Mouse (Mus musculus) neural tube, embryonic 11.5 days (tissue): ENCODE results near the gene Ninj2. TPM values are rescaled to one million over a fixed set of nuclear protein-coding genes. Genes with fewer than 3 reads are reported as not detected.
"Not testable (repeated sequence)": the region's sequence is repeated elsewhere in the genome, so short reads cannot be mapped to it uniquely, and the experiment has no call there.

Experiments
- ATAC-seq: fragments of 200-750 bp; cut with Nextera tagmentation; 2 replicates; pipeline ENCODE4 v1.8.0; 2017; ENCODE audit warnings: moderate number of reproducible peaks, mild to moderate bottlenecking, moderate TSS enrichment, moderate library complexity; ENCODE audit not compliant: insufficient read depth, low FRiP score, low TSS enrichment
- DNase-seq: peaks from one replicate; pipeline ENCODE4 v3.0.0-alpha.2; 2015; ENCODE audit warnings: low spot score
- H3K27ac ChIP-seq: fragments of 300-500 bp; sonication (generic); 2 replicates; pipeline ENCODE4 v1.5.1; 2014; ENCODE audit warnings: low read depth, mild to moderate bottlenecking, low read length
- H3K27me3 ChIP-seq: fragments of 300-500 bp; sonication (generic); 2 replicates; pipeline ENCODE4 v1.6.1; 2014; ENCODE audit warnings: mild to moderate bottlenecking, low read length, mixed read lengths; ENCODE audit not compliant: control insufficient read depth, insufficient read depth
- H3K36me3 ChIP-seq: fragments of 300-500 bp; sonication (generic); 2 replicates; pipeline ENCODE4 v1.6.1; 2014; ENCODE audit warnings: mild to moderate bottlenecking, low read length, moderate library complexity, mixed read lengths; ENCODE audit not compliant: control insufficient read depth, insufficient read depth
- H3K4me1 ChIP-seq: fragments of 300-500 bp; sonication (generic); 2 replicates; pipeline ENCODE4 v1.6.1; 2014; ENCODE audit warnings: low read length, mixed read lengths; ENCODE audit not compliant: control insufficient read depth, insufficient read depth
- H3K4me2 ChIP-seq: fragments of 300-500 bp; sonication (generic); 2 replicates; pipeline ENCODE4 v1.6.1; 2014; ENCODE audit warnings: low read depth, mild to moderate bottlenecking, moderate library complexity
- H3K4me3 ChIP-seq: fragments of 300-500 bp; sonication (generic); 2 replicates; pipeline ENCODE4 v1.5.1; 2014; ENCODE audit warnings: low read depth, low read length
- H3K9ac ChIP-seq: fragments of 300-500 bp; sonication (generic); 2 replicates; pipeline ENCODE4 v1.6.1; 2014; ENCODE audit warnings: mild to moderate bottlenecking, low read length
- H3K9me3 ChIP-seq: fragments of 300-500 bp; sonication (generic); 2 replicates; pipeline ENCODE4 v1.6.1; 2016; ENCODE audit warnings: low read length; ENCODE audit not compliant: control insufficient read depth
- WGBS: fragments of 180-500 bp; shearing (Covaris S2); extraction: QIAGEN DNeasy Blood & Tissue Kit; methylation state at CpG from one replicate; pipeline ENCODE4 v1.1.7; 2014; 5-methylcytosine and 5-hydroxymethylcytosine counted together
- polyA plus RNA-seq: library from polyadenylated mRNA; unstranded; fragments of >200 nt; fragmentation: Nextera tagmentation; extraction: Ambion mirVana; gene quantifications from 2 replicates; pipeline ENCODE4 v1.2.1, GENCODE M21; 2014

Ninj2 gene
- polyA plus RNA-seq, 1 experiment from 2014 or later = not detected

DNA sequence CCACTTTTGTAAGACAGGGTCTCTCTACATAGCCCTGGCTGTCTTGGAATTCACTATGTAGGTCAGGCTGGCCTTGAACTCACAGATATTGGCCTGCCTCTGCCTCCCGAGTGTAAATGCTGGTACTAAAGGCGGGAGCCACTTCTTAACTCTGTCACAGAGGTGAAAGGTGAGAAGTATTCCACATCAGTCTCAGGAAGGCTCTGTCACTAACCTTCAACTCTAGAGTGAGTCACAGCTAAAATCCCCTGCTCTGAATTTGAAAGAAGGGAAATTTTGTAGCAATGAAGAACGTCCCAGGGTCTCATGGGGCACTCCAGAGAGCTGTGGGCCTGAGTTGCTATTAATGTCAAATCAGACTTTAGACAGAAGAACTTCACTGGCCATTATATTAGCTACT is 7.3 kb upstream of the Ninj2 start:
- Histone ChIP-seq H3K27me3 (no peaks in the 10 kb centered on the region), H3K27ac (no peak overlapping the region), H3K36me3 (no peaks in the 10 kb centered on the region), H3K4me3 (no peak overlapping the region), H3K9ac (no peak overlapping the region), H3K4me1 (no peaks in the 10 kb centered on the region), H3K4me2 (no peak overlapping the region), H3K9me3 (no peaks in the 10 kb centered on the region)
- no peak for DNase-seq
- ATAC-seq = no peak
- WGBS = 81% methylated on average over 3 of the region's 3 CpGs

DNA sequence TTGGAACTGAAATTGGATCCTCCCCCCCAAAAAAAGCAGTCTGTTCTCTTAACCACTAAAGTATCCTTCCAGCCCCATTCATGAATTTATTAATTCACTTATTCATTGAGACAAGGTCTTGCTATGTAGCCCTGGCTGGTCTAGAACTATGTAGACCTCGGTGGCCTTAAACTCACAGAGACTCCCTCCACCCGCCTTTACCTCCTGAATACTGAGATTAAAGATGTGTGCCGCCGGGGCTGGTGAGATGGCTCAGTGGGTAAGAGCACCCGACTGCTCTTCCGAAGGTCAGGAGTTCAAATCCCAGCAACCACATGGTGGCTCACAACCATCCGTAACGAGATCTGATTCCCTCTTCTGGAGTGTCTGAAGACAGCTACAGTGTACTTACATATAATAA is 6.1 kb upstream of the Ninj2 start:
- H3K36me3 ChIP-seq, H3K27me3 ChIP-seq, H3K9ac ChIP-seq, H3K9me3 ChIP-seq, H3K4me2 ChIP-seq, H3K27ac ChIP-seq, ATAC-seq, H3K4me1 ChIP-seq, DNase-seq, H3K4me3 ChIP-seq: not testable (repeated sequence)
- WGBS = 92% methylated on average over 6 of the region's 8 CpGs

DNA sequence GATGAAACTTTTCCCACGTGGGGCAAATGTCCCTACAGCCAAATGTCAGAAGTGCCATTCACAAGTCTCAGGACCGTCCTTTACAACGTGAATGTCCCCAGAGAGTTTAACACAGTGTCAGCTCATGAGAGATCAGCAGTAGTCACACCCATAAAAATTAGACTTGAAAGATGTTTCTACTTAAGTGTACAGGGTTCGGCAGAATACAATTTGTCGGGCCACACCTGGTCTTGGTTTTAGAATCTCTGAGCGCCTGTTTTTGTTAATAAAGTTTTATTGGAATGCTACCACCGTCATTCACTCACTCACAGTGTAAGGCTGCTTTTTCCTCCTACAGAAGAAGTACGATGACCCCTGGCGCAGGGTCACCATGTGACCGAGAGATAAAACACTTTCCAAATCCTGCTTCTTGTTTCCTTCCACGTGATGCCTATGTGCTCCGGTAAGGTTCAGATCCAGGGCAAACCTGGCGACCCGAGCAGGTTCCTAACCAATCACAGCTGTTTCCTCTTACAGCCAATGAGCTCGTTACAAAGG is 2.4 kb upstream of the Ninj2 start:
- H3K27me3 ChIP-seq = no peaks in the 10 kb centered on the region
- no peaks in the 10 kb centered on the region for H3K9me3 ChIP-seq
- no peaks in the 10 kb centered on the region for H3K36me3 ChIP-seq
- no peak overlapping the region for H3K9ac ChIP-seq
- no peak for DNase-seq
- H3K4me1 ChIP-seq = no peaks in the 10 kb centered on the region
- ATAC-seq = no peak
- no peak overlapping the region for H3K27ac ChIP-seq
- 62% methylated on average over 15 of the region's 15 CpGs for WGBS
- H3K4me2 ChIP-seq = no peak overlapping the region
- no peak overlapping the region for H3K4me3 ChIP-seq

DNA sequence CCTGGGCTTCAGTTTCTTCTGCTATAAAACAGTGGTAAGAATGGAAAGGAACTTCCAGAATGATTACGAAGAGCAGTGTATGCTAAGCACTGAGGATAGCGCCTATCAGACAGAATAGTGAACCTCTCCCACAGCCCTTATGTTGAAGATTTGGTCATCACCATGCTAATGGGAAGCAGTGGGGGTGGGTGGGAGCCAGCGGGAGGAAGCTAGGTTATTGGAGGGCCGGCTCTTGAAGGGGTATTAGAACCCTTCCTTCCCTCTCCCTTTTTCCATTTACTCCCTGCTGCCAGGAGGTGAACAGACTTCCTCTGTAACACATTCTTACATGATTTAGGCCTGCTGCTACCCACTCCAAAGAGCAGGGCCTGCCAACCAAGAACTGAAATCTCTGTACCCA is 1.2 kb upstream of the Ninj2 start:
- 74% methylated on average over 4 of the region's 4 CpGs for WGBS
- H3K4me2 ChIP-seq = no peak overlapping the region
- no peak overlapping the region for H3K4me3 ChIP-seq
- H3K4me1 ChIP-seq = no peaks in the 10 kb centered on the region
- no peaks in the 10 kb centered on the region for H3K9me3 ChIP-seq
- no peaks in the 10 kb centered on the region for H3K27me3 ChIP-seq
- DNase-seq (no peak), ATAC-seq (no peak)
- no peak overlapping the region for H3K27ac ChIP-seq
- H3K36me3 ChIP-seq = no peaks in the 10 kb centered on the region
- H3K9ac ChIP-seq = no peak overlapping the region

DNA sequence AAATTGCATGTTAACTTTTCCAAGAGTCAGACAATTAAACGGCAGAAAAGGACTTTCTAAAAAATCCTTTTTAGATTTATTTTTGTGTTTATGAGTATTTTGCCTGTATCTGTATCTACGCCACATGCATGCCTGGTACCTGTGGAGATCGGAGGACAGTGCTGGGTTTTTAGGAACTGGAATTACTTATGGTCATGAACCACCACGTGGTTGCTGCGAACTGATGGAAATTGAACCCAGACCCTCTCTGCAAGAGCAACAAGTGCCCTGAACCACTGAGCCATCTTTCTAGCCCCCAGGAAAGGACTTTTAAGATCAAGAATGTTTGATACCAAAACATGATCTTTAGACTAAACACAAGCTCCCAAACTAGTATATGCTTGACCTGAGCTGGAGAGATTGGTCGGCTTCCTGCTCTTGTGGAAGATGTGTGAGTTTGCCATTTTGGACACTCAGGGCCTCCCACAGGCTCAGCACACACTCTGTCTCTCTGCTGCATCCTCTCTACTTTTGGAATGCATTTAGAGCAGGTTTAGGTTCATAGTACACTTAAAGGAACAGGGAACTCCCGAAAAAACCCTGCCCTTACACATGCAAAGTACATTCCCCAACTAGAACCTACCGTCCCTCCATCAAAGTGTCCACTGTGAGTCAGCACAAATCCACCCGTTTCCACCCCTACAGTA is 1.1 kb downstream of the Ninj2 start:
- H3K27me3 ChIP-seq = no peaks in the 10 kb centered on the region
- H3K9me3 ChIP-seq = no peaks in the 10 kb centered on the region
- H3K4me1 ChIP-seq = no peaks in the 10 kb centered on the region
- no peak overlapping the region for H3K27ac ChIP-seq
- no peak overlapping the region for H3K4me2 ChIP-seq
- no peak for DNase-seq
- H3K36me3 ChIP-seq = no peaks in the 10 kb centered on the region
- H3K9ac ChIP-seq = no peak overlapping the region
- no peak for ATAC-seq
- no peak overlapping the region for H3K4me3 ChIP-seq
- 83% methylated on average over 9 of the region's 9 CpGs for WGBS

DNA sequence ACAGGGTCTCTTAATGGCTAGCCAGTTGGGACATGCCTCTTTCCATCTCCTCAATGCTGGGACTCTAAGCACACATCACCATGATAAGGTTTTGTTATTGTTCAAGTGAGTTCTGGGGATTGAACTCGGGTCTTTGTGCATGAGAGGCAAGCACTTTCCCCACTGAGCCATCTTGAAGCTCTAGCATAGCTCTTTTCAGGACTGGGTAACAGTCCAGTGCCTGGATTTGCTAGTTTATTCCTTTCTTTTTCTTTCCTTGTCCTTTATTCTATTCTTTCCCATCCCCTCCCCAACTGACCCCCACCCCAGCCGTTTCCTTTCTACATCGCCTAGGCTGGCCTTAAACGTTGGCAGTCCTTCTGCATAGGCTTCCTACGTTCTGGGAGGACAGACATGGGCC is 1.9 kb downstream of the Ninj2 start:
- WGBS = 88% methylated on average over 5 of the region's 5 CpGs
- Histone ChIP-seq H3K4me1 (no peaks in the 10 kb centered on the region), H3K27ac (no peak overlapping the region), H3K4me2 (no peak overlapping the region), H3K36me3 (no peaks in the 10 kb centered on the region), H3K9ac (no peak overlapping the region), H3K4me3 (no peak overlapping the region), H3K27me3 (no peaks in the 10 kb centered on the region), H3K9me3 (no peaks in the 10 kb centered on the region)
- DNase-seq (no peak), ATAC-seq (no peak)

DNA sequence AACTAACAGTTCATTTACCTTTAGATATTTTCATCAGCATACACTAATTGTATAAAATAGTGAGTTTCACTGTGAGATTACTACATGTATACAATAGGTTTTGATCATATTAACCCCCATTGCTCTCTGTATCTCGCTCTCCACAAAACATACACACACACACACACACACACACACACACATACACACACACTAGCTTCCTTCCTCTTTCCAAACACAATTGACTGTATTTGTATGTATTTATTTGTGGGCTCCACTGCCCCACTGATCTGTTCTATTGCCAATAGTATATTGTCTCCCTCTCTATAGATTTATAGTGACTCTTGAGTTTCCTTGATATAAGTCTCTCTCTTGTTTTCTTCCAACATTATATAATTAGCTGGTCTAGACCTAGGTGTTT is 2.4 kb downstream of the Ninj2 start:
- Histone ChIP-seq H3K36me3 (no peaks in the 10 kb centered on the region), H3K4me1 (no peaks in the 10 kb centered on the region), H3K27me3 (no peaks in the 10 kb centered on the region), H3K9ac (no peak overlapping the region), H3K4me2 (no peak overlapping the region), H3K9me3 (no peaks in the 10 kb centered on the region), H3K4me3 (no peak overlapping the region), H3K27ac (no peak overlapping the region)
- ATAC-seq (no peak), DNase-seq (no peak)
- WGBS = 94% methylated on average over 1 of the region's 1 CpGs

DNA sequence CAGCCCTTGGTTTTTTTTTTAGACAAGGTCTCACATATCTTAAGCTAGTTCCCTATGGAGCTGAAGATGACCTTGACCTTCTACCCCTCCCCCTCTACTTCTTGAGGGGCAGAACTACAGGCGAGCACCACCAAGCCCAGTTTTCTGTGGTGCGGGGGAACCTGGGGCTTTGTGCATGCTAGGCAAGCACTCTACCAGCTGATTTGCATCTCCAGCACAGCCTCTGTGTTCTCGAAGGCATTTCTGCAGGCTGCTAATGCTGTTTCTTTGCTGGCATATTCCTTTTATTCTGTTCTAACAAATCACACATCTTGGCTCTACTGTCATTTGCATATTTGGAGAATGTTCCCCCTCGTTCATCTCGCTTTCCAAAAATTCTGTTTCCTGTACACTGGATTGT is 6.2 kb downstream of the Ninj2 start:
- Histone ChIP-seq H3K4me3 (no peak overlapping the region), H3K9me3 (no peaks in the 10 kb centered on the region), H3K4me2 (no peak overlapping the region), H3K36me3 (no peaks in the 10 kb centered on the region), H3K27me3 (no peaks in the 10 kb centered on the region), H3K27ac (no peak overlapping the region), H3K4me1 (no peaks in the 10 kb centered on the region), H3K9ac (no peak overlapping the region)
- ATAC-seq (no peak), DNase-seq (no peak)
- 85% methylated on average over 5 of the region's 5 CpGs for WGBS

DNA sequence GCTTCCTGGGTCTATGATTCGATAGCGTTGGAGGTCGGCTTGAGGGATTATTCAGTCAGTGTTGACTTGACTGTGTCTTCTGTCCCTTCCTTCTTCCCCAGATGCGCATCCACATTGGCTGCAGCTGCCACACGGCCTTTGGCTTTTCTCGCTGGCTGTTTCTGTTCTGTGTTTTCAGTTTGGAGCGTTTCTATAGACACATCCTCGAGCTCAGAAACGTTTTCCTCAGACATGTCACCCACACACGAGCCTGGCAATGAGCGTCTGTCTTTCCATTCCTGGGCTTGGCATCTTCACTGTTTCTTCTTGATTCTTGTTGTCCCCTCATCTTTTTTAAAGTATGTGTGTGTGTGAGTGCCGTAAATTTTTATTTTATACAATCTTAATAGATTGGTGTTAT is 8.1 kb downstream of the Ninj2 start:
- Histone ChIP-seq H3K9ac (no peak overlapping the region), H3K4me2 (no peak overlapping the region), H3K9me3 (no peaks in the 10 kb centered on the region), H3K36me3 (no peaks in the 10 kb centered on the region), H3K27ac (no peak overlapping the region), H3K4me3 (no peak overlapping the region), H3K27me3 (no peaks in the 10 kb centered on the region), H3K4me1 (no peaks in the 10 kb centered on the region)
- no peak for DNase-seq
- ATAC-seq = no peak
- 89% methylated on average over 12 of the region's 12 CpGs for WGBS
